18 mouse cellular contexts compared by ENCODE assay signal in the genomic region with DNA sequence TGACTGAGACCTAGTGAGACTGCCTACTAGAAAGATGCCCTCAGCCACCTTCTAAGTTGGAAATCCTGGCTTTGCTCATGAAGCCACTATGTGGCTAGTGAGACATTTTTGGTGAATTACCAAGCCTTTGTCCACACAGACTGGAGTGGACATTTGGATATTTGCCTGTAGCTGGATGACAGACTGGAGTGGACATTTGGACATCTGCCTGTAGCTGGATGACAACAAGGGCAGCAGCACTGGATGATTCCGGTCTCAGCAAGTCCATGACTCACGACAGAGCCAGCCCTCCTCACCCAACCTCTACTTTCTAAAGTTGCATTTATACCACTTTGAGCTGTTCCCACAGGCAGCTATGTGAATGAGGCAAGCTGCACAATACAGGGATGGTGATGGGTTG.
A peak's percentile ranks its signal among the peaks of the same experiment; 100 is the strongest.
DNase-seq lines count a peak whose midpoint lies in the region.
"Had no signal": no experiment of that assay in that cellular context is flagged by ENCODE, and none has a peak within 500 bp of the region (broad histone marks: within the 10 kb centered on the region; RNA-seq: fewer than 3 reads in every experiment).

No protein-coding gene starts in this region.

- DNase-seq in adrenal gland, adult 2 months = peak; percentile 24
- no peak for DNase-seq in adrenal gland, adult 18-20 months (ENCODE audit: low spot score in 2 of 2)
- peak; percentile 96 for DNase-seq in Muller cell, postnatal 12 days (ENCODE audit: inconsistent ontology term)
- DNase-seq in cerebellum, adult 18-20 months = peak; percentile 29
- peak; percentile 24 to 25 for DNase-seq in cerebellum, postnatal 25 days
- no peak for DNase-seq in left cerebral cortex, adult 11 months (ENCODE audit: low spot score)
- DNase-seq in heart, postnatal 36 days = no peak
- no peak for DNase-seq in spleen, postnatal 14 days (ENCODE audit: low spot score in 2 of 2)
- DNase-seq: gastrocnemius, adult 2 months; gastrocnemius, postnatal 36 days; heart, adult 2 months; kidney, adult 8-10 months; kidney, postnatal 10 days; liver; lung, adult 2 months; lung, postnatal 10 days; midbrain, embryonic 14.5 days; spleen, adult 18-20 months had no signal

- intact Hi-C loops in heart, postnatal 36 days (cut with DNase I) = loop anchor here (5.0 to 10.0 kb wide), 2 partner anchors 544 to 783 kb away; no protein-coding TSS in a partner anchor

Comparison
In these comparisons a context has a peak if more than half of its experiments do, and no peak if none do; other contexts are left out.
1. DNase-seq: peak in adrenal gland, adult 2 months (single experiment), Muller cell, postnatal 12 days (single experiment), cerebellum, adult 18-20 months (2 of 2) and cerebellum, postnatal 25 days (2 of 2); none in adrenal gland, adult 18-20 months (0 of 2), left cerebral cortex, adult 11 months (single experiment), heart, postnatal 36 days (0 of 2) and spleen, postnatal 14 days (0 of 2).